Mouse (Mus musculus) cerebellum, adult 2 months (tissue): ENCODE measurements around the gene Mindy2.

ENCODE experiments used
- CTCF ChIP-seq: fragments of 200-500 bp; IDR thresholded peaks from 2 replicates; pipeline ENCODE4 v1.5.1; 2011; ENCODE audit warnings: low read depth, mild to moderate bottlenecking, control low read depth, low read length, moderate library complexity, borderline replicate concordance; ENCODE audit not compliant: insufficient read depth
- POLR2A ChIP-seq: fragments of 200-500 bp; IDR thresholded peaks from 2 replicates; pipeline ENCODE4 v1.6.1; 2011; ENCODE audit warnings: low read length, control low read depth, borderline replicate concordance; ENCODE audit not compliant: insufficient read depth

- TF ChIP-seq POLR2A = no peak
- no peak for TF ChIP-seq CTCF
Measured at GRCm38 (mm10) chr9:70636748-70637147, 20.2 kb downstream of the Mindy2 start.
